Mouse (Mus musculus) megakaryocyte, embryonic 14.5 days (primary cell): Measurements from ENCODE around the gene Trpc5.

Experiments used
- FLI1 ChIP-seq: IDR thresholded peaks from 2 replicates; pipeline ENCODE4 v1.6.1; 2012; ENCODE audit warnings: low read length, inconsistent platforms, mixed read lengths
- GATA1 ChIP-seq: IDR thresholded peaks from 3 replicates; pipeline ENCODE4 v1.6.1; 2012; ENCODE audit warnings: mixed read lengths, low read length, inconsistent platforms, borderline replicate concordance

DNA sequence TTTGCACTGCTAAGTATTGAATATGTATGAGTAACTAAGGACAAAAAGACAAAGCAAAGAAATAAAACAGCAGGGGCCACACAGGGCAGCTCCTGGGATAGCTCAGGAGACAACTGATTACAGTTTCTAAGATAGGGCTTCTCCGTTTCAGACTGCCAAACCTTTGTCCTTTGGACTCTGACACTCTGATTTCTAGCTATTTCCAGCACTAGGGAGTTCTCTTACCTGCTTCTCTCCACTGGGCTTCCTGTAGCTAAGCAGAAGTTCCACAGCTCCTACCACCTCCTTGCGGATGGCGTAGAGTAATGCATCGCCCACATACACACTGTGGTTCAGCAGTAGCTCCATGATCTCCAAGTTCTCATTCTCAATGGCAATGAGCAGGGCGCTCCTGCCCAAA, 164.7 kb downstream of the Trpc5 start:
- no peak for TF ChIP-seq GATA1
- TF ChIP-seq FLI1: no peak
